Mouse (Mus musculus) adrenal gland, adult 18-20 months (tissue): ENCODE measurements around the gene Misp. TPM values are rescaled to one million over a fixed set of nuclear protein-coding genes. Genes with fewer than 3 reads are reported as not detected.

ENCODE experiments used
- DNase-seq, 2 experiments: peaks; one replicate each; pipeline ENCODE4 v3.0.0; 2021 to 2022; ENCODE audit warnings: low spot score in 2 of 2
- total RNA-seq, 2 experiments: library from RNA; stranded (reverse); gene quantifications; 1 replicate in 1 of 2; 2 replicates in 1 of 2; pipeline ENCODE4 v1.2.3; 2021

The Misp gene
- total RNA-seq, 2 experiments from 2014 or later, result 0.60 to 0.74 TPM

GRCm38 (mm10) chr10:79793738-79794490 lies 26.9 kb upstream of the Misp start:
- peak in 1 of 2 experiments; percentile 42 for DNase-seq

- DNase-seq, result peak; percentile 50 to 70
Observed at GRCm38 (mm10) chr10:79794491-79794931, 26.3 kb upstream of the Misp start.

- no peak for DNase-seq
Observed at GRCm38 (mm10) chr10:79795905-79796304, 24.9 kb upstream of the Misp start.

GRCm38 (mm10) chr10:79797326-79797725 lies 23.5 kb upstream of the Misp start:
- no peak for DNase-seq

- DNase-seq, result no peak
Observed at GRCm38 (mm10) chr10:79798289-79798928, 22.4 kb upstream of the Misp start.

GRCm38 (mm10) chr10:79800508-79800907 lies 20.3 kb upstream of the Misp start:
- DNase-seq, result no peak

- DNase-seq, result no peak
Observed at GRCm38 (mm10) chr10:79801837-79802236, 19.0 kb upstream of the Misp start.

GRCm38 (mm10) chr10:79802331-79802971 lies 18.3 kb upstream of the Misp start:
- peak; percentile 61 to 73 for DNase-seq

- no peak for DNase-seq
Observed at GRCm38 (mm10) chr10:79803716-79804323, 17.0 kb upstream of the Misp start.

GRCm38 (mm10) chr10:79805636-79806035 lies 15.2 kb upstream of the Misp start:
- DNase-seq, result peak in 1 of 2 experiments; percentile 58

- DNase-seq, result no peak
Observed at GRCm38 (mm10) chr10:79806331-79806730, 14.5 kb upstream of the Misp start.

- DNase-seq, result no peak
Observed at GRCm38 (mm10) chr10:79806972-79807371, 13.8 kb upstream of the Misp start.

- no peak for DNase-seq
Observed at GRCm38 (mm10) chr10:79807826-79808225, 13.0 kb upstream of the Misp start.

- no peak for DNase-seq
Observed at GRCm38 (mm10) chr10:79808728-79809127, 12.1 kb upstream of the Misp start.

GRCm38 (mm10) chr10:79811736-79812637 lies 8.8 kb upstream of the Misp start:
- peak; percentile 96 to 97 for DNase-seq

- no peak for DNase-seq
Observed at GRCm38 (mm10) chr10:79814271-79814842, 6.4 kb upstream of the Misp start.

GRCm38 (mm10) chr10:79815671-79816494 lies 4.9 kb upstream of the Misp start:
- no peak for DNase-seq

GRCm38 (mm10) chr10:79817111-79817510 lies 3.7 kb upstream of the Misp start:
- no peak for DNase-seq

- DNase-seq, result no peak
Observed at GRCm38 (mm10) chr10:79818225-79818624, 2.6 kb upstream of the Misp start.
